Mouse (Mus musculus) midbrain, postnatal 0 days (tissue): ENCODE measurements around the gene Cpne8. TPM values are rescaled to one million over a fixed set of nuclear protein-coding genes. Genes with fewer than 3 reads are reported as not detected.
A peak's percentile ranks its signal among the peaks of the same experiment; 100 is the strongest.

ENCODE experiments used
- ATAC-seq: fragments of 200-750 bp; cut with Nextera tagmentation; 2 replicates; pipeline ENCODE4 v1.8.0; 2017; ENCODE audit warnings: moderate number of reproducible peaks, mild to moderate bottlenecking, moderate TSS enrichment, moderate library complexity; ENCODE audit not compliant: low FRiP score
- DNase-seq: peaks from one replicate; pipeline ENCODE4 v3.0.0-alpha.2; 2015; ENCODE audit warnings: low spot score
- H3K27ac ChIP-seq: fragments of 300-500 bp; sonication (generic); 2 replicates; pipeline ENCODE4 v1.5.1; 2014; ENCODE audit warnings: low read depth, mild to moderate bottlenecking, low read length, mixed read lengths
- H3K27me3 ChIP-seq: fragments of 300-500 bp; sonication (generic); 2 replicates; pipeline ENCODE4 v1.6.1; 2014; ENCODE audit warnings: low read length, control low read depth, mixed read lengths; ENCODE audit not compliant: insufficient read depth
- H3K36me3 ChIP-seq: fragments of 300-500 bp; sonication (generic); 2 replicates; pipeline ENCODE4 v1.6.1; 2014; ENCODE audit warnings: low read length, control low read depth, mixed read lengths; ENCODE audit not compliant: insufficient read depth
- H3K4me1 ChIP-seq: fragments of 300-500 bp; sonication (generic); 2 replicates; pipeline ENCODE4 v1.6.1; 2014; ENCODE audit warnings: mild to moderate bottlenecking, control low read depth, antibody characterized with exemption, low read length, mixed read lengths; ENCODE audit not compliant: insufficient read depth
- H3K4me2 ChIP-seq: fragments of 300-500 bp; sonication (generic); 2 replicates; pipeline ENCODE4 v1.6.1; 2014; ENCODE audit warnings: low read depth, mild to moderate bottlenecking, low read length, mixed read lengths; ENCODE audit not compliant: poor library complexity, severe bottlenecking
- H3K4me3 ChIP-seq: fragments of 300-500 bp; sonication (generic); 2 replicates; pipeline ENCODE4 v1.5.1; 2014; ENCODE audit warnings: low read depth, mild to moderate bottlenecking, low read length, moderate library complexity
- H3K9ac ChIP-seq: fragments of 300-500 bp; sonication (generic); replicated peaks from 2 replicates; pipeline ENCODE4 v1.6.1; 2014; ENCODE audit warnings: mild to moderate bottlenecking, low read length, moderate library complexity, mixed read lengths; ENCODE audit not compliant: poor library complexity, severe bottlenecking
- H3K9me3 ChIP-seq: fragments of 300-500 bp; sonication (generic); 2 replicates; pipeline ENCODE4 v1.6.1; 2016; ENCODE audit warnings: low read length, control low read depth
- CTCF ChIP-seq: IDR thresholded peaks from 2 replicates; pipeline ENCODE4 v1.5.1; 2016; ENCODE audit warnings: antibody characterized with exemption, mild to moderate bottlenecking
- WGBS: fragments of 180-500 bp; shearing (Covaris S2); extraction: QIAGEN DNeasy Blood & Tissue Kit; methylation state at CpG from one replicate; pipeline ENCODE4 v1.1.7; 2014; 5-methylcytosine and 5-hydroxymethylcytosine counted together
- polyA plus RNA-seq: library from polyadenylated mRNA; unstranded; fragments of >200 nt; fragmentation: Nextera tagmentation; extraction: Ambion mirVana; gene quantifications from 2 replicates; pipeline ENCODE4 v1.2.1, GENCODE M21; 2015
- total RNA-seq: library from RNA; depleted of rRNA; stranded (reverse); fragments of >200 nt; gene quantifications from 2 replicates; pipeline ENCODE4 v1.2.3, GENCODE M21; 2014

Cpne8 gene
- total and polyA plus RNA-seq, 2 experiments from 2014 or later, result 10.0 to 18.1 TPM

- ATAC-seq (no peak), DNase-seq (no peak)
- Histone ChIP-seq H3K27ac (no peak overlapping the region), H3K27me3 (no peaks in the 10 kb centered on the region), H3K4me2 (no peak overlapping the region), H3K4me1 (no peaks in the 10 kb centered on the region), H3K9ac (no peak overlapping the region), H3K4me3 (no peak overlapping the region), H3K36me3 (no peaks in the 10 kb centered on the region), H3K9me3 (no peaks in the 10 kb centered on the region)
- TF ChIP-seq CTCF, result no peak
- WGBS, result 95% methylated on average over 3 of the region's 3 CpGs
Measured at GRCm38 (mm10) chr15:90577402-90577801, 101.8 kb downstream of the Cpne8 start.

- Histone ChIP-seq H3K27ac (no peak overlapping the region), H3K4me2 (no peak overlapping the region), H3K9me3 (no peaks in the 10 kb centered on the region), H3K4me3 (no peak overlapping the region), H3K27me3 (no peaks in the 10 kb centered on the region), H3K9ac (no peak overlapping the region), H3K4me1 (no peaks in the 10 kb centered on the region), H3K36me3 (no peaks in the 10 kb centered on the region)
- ATAC-seq, result no peak
- WGBS, result 83% methylated on average over 4 of the region's 4 CpGs
- no peak for TF ChIP-seq CTCF
- no peak for DNase-seq
Measured at GRCm38 (mm10) chr15:90569246-90569645, 110.0 kb downstream of the Cpne8 start.

- no peak for DNase-seq
- Histone ChIP-seq H3K4me3 (no peak overlapping the region), H3K27ac (no peak overlapping the region), H3K36me3 (no peaks in the 10 kb centered on the region), H3K9ac (no peak overlapping the region), H3K27me3 (no peaks in the 10 kb centered on the region), H3K4me2 (no peak overlapping the region), H3K9me3 (no peaks in the 10 kb centered on the region), H3K4me1 (no peaks in the 10 kb centered on the region)
- WGBS, result 83% methylated on average over 4 of the region's 4 CpGs
- no peak for ATAC-seq
- TF ChIP-seq CTCF, result no peak
Measured at GRCm38 (mm10) chr15:90568050-90568449, 111.2 kb downstream of the Cpne8 start.

GRCm38 (mm10) chr15:90563996-90564395 lies 115.2 kb downstream of the Cpne8 start:
- Histone ChIP-seq H3K9ac (no peak overlapping the region), H3K9me3 (no peaks in the 10 kb centered on the region), H3K4me3 (no peak overlapping the region), H3K36me3 (no peaks in the 10 kb centered on the region), H3K4me1 (no peaks in the 10 kb centered on the region), H3K4me2 (no peak overlapping the region), H3K27ac (no peak overlapping the region), H3K27me3 (no peaks in the 10 kb centered on the region)
- ATAC-seq, result no peak
- no peak for DNase-seq
- WGBS, result 48% methylated on average over 3 of the region's 3 CpGs
- TF ChIP-seq CTCF, result no peak

- Histone ChIP-seq H3K27ac (no peak overlapping the region), H3K27me3 (no peaks in the 10 kb centered on the region), H3K4me3 (no peak overlapping the region), H3K4me1 (no peaks in the 10 kb centered on the region), H3K4me2 (no peak overlapping the region), H3K9ac (no peak overlapping the region), H3K36me3 (no peaks in the 10 kb centered on the region), H3K9me3 (no peaks in the 10 kb centered on the region)
- TF ChIP-seq CTCF, result no peak
- 50% methylated on average over 12 of the region's 12 CpGs for WGBS
- no peak for ATAC-seq
- DNase-seq, result peak; percentile 5
Measured at GRCm38 (mm10) chr15:90561613-90562012, 117.6 kb downstream of the Cpne8 start.

GRCm38 (mm10) chr15:90548589-90548988 lies 130.6 kb downstream of the Cpne8 start:
- Histone ChIP-seq H3K27ac (no peak overlapping the region), H3K9me3 (no peaks in the 10 kb centered on the region), H3K27me3 (no peaks in the 10 kb centered on the region), H3K9ac (no peak overlapping the region), H3K4me2 (no peak overlapping the region), H3K36me3 (no peaks in the 10 kb centered on the region), H3K4me3 (no peak overlapping the region), H3K4me1 (no peaks in the 10 kb centered on the region)
- no peak for ATAC-seq
- DNase-seq, result no peak
- TF ChIP-seq CTCF, result no peak
- WGBS, result 99% methylated on average over 7 of the region's 7 CpGs
